Mouse (Mus musculus) T-helper 17 cell (primary cell): ENCODE data around the gene Smyd2.

Experiments used
- in situ Hi-C, 2 experiments: fragments of 300-600 bp; cut with MboI, MseI; formaldehyde crosslinking; loops; 1 replicate in 1 of 2; 2 replicates in 1 of 2; pipeline ENCODE4 v1.15.1; 2025; ENCODE audit warnings: high pct_unique_total_duplicates in 2 of 2

The Smyd2 gene

GRCm38 (mm10) chr1:189849550-189849949 is 72.6 kb downstream of the Smyd2 start:
- in situ Hi-C loops, result no loop called here

- in situ Hi-C loops, result no loop called here
Measured at GRCm38 (mm10) chr1:189846319-189846718, 75.8 kb downstream of the Smyd2 start.

- in situ Hi-C loops, result no loop called here
Measured at GRCm38 (mm10) chr1:189834166-189834565, 88.0 kb downstream of the Smyd2 start.

- in situ Hi-C loops, result no loop called here
Measured at GRCm38 (mm10) chr1:189833351-189833750, 88.8 kb downstream of the Smyd2 start.

GRCm38 (mm10) chr1:189830797-189831232 is 91.3 kb downstream of the Smyd2 start:
- in situ Hi-C loops, result no loop called here
